Mouse (Mus musculus) 3134 (cell line): ENCODE measurements around the gene Crlf2.

Experiments used
- DNase-seq: peaks from one replicate; pipeline ENCODE4 v3.0.0-alpha.2; 2011; ENCODE audit warnings: low spot score; ENCODE audit not compliant: insufficient read length; ENCODE audit errors: extremely low read depth

Crlf2 gene

GRCm38 (mm10) chr5:109550225-109550935, 8.4 kb downstream of the Crlf2 start:
- DNase-seq, result no peak

- DNase-seq, result no peak
These were observed 10.1 kb downstream of the Crlf2 start for GRCm38 (mm10) chr5:109548712-109549111.

GRCm38 (mm10) chr5:109547112-109547511, 11.7 kb downstream of the Crlf2 start:
- DNase-seq, result no peak

- no peak for DNase-seq
These were observed 49.1 kb downstream of the Crlf2 start for GRCm38 (mm10) chr5:109509679-109510078.

- no peak for DNase-seq
These were observed 52.1 kb downstream of the Crlf2 start for GRCm38 (mm10) chr5:109506729-109507128.
